Mouse (Mus musculus): ENCODE measurements at regions not wholly inside any gene's neighbourhood (a gene's known extent, or its start where the extent isn't known, plus 50 kb on each side); places are given as distances from the start of the nearest gene placed in this dataset.

DNA sequence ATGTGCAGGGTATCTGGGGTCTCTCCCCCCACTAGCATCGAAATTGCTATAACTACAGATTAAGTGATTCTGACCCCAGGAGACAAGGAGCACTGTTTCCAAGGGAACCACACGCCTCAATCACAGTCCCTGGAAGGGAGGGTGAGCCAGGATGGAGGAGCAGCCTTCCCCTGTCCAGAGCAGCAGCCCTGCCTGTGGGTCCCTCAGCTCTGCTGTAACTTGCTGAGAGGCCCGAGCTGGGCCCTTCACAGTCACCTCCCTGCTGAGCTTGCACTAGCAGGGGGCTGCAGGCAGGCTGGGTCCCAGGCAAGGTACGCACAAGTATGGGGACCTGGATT, 62.4 kb upstream of the Unc5b start:
- TF ChIP-seq CTCF (IDR thresholded peaks at IDR 0.05; ENCODE audit: extremely low read depth, insufficient read length, insufficient replicate concordance, low read depth, low read length), result no peak
- TF ChIP-seq POLR2A (IDR thresholded peaks at IDR 0.05; ENCODE audit: low read depth, low read length), result no peak

Data from small intestine, adult 2 months (tissue).